Mouse (Mus musculus): ENCODE measurements around the gene Nectin4.
A peak's percentile ranks its signal among the peaks of the same experiment; 100 is the strongest.

DNA sequence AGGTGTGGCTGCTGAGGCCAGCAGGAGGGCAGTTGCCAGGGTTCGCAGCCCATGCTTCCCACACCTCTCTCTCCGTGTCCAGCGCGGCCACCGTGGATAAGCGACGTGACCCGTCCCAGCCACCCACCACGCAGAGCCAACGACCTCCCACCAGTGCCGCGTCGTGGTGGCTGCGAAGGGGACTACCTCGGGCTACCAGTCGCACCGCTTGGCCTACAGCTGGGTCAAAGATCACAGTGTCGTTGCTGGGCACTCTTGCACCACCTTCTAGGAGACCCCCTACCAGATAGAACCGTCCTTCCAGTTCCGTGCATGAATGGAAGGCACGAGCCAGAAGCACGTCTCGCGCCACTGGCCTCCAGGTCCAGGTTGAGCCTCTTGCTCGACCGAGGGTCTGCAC lies 9.6 kb upstream of the Nectin4 start:
- TF ChIP-seq POLR2A (IDR thresholded peaks at IDR 0.05; ENCODE audit: insufficient read length, low read depth), result peak; percentile 28
- no peak for TF ChIP-seq TCF12 (IDR thresholded peaks at IDR 0.05; ENCODE audit: insufficient read depth, poor library complexity, severe bottlenecking)
- TF ChIP-seq MYOD1 (IDR thresholded peaks at IDR 0.05; ENCODE audit: control insufficient read depth in 1 of 3, insufficient read length in 2 of 3, low read depth in 2 of 3), result no peak
- no peak for TF ChIP-seq MAX (IDR thresholded peaks at IDR 0.05; ENCODE audit: low read depth)
- no peak for TF ChIP-seq E2F4 (IDR thresholded peaks at IDR 0.05; ENCODE audit: insufficient read depth)
- TF ChIP-seq MYOG (IDR thresholded peaks at IDR 0.05; ENCODE audit: control insufficient read depth in 1 of 3, insufficient read depth in 1 of 3, insufficient read length in 2 of 3, low read depth in 2 of 3), result no peak
- no peak for TF ChIP-seq USF1 (IDR thresholded peaks at IDR 0.05; ENCODE audit: low read depth)
- peak; percentile 4 for TF ChIP-seq POLR2AphosphoS2 (IDR thresholded peaks at IDR 0.05; ENCODE audit: insufficient read length, low read depth)
- TF ChIP-seq CEBPB (IDR thresholded peaks at IDR 0.05; ENCODE audit: insufficient read depth, poor library complexity, severe bottlenecking), result no peak
- no peak for TF ChIP-seq TCF3 (IDR thresholded peaks at IDR 0.05; ENCODE audit: insufficient read length, low read depth)
